ENCODE assay signal across 9 mouse cellular contexts in genomic region chr3:84200559-84201420, GRCm38 (mm10). TPM values are rescaled to one million over a fixed set of nuclear protein-coding genes. Genes with fewer than 3 reads are reported as not detected.
DNase-seq lines count a peak whose midpoint lies in the region; ATAC-seq and TF ChIP-seq lines count a peak whose summit lies in the region.
"Had no signal": no experiment of that assay in that cellular context is flagged by ENCODE, and none has a peak within 500 bp of the region (broad histone marks: within the 10 kb centered on the region; RNA-seq: fewer than 3 reads in every experiment).

No protein-coding gene starts in this region.

- TF ChIP-seq POLR2A in heart, adult 2 months (IDR thresholded peaks at IDR 0.05; ENCODE audit: insufficient read depth, low read depth, low read length), result no peak

- H3K27me3 ChIP-seq in heart, adult 2 months (ENCODE audit: control insufficient read depth, insufficient read depth, low read length), result no peaks in the 10 kb centered on the region
- H3K27me3 ChIP-seq in embryonic facial prominence, embryonic 15.5 days, result no peaks in the 10 kb centered on the region
- H3K27me3 ChIP-seq in hindbrain, embryonic 16.5 days (replicated peaks; ENCODE audit: control insufficient read depth, insufficient read depth, low read length), result no peaks in the 10 kb centered on the region

- no peak overlapping the region for H3K4me3 ChIP-seq in heart, adult 2 months
- H3K4me3 ChIP-seq in embryonic facial prominence, embryonic 15.5 days (replicated peaks), result no peak overlapping the region
- no peak overlapping the region for H3K4me3 ChIP-seq in hindbrain, embryonic 16.5 days (ENCODE audit: low read length)

- 77% methylated on average over 13 of the region's 13 CpGs for WGBS in heart, adult 2 months
- 64% methylated on average over 13 of the region's 13 CpGs for WGBS in embryonic facial prominence, embryonic 15.5 days
- WGBS in hindbrain, embryonic 16.5 days, result 34% methylated on average over 13 of the region's 13 CpGs

- H3K4me1 ChIP-seq in heart, adult 2 months (ENCODE audit: control insufficient read depth, insufficient read depth, low read length), result no peaks in the 10 kb centered on the region
- peaks cover 3% of the 10 kb centered on the region; the same call in 1 of the 2 replicates for H3K4me1 ChIP-seq in embryonic facial prominence, embryonic 15.5 days
- peaks cover 4% of the 10 kb centered on the region for H3K4me1 ChIP-seq in hindbrain, embryonic 16.5 days (ENCODE audit: control insufficient read depth, insufficient read depth, low read depth, low read length)

- H3K36me3 ChIP-seq in heart, adult 2 months (ENCODE audit: control insufficient read depth, insufficient read depth, low read length), result no peaks in the 10 kb centered on the region
- no peaks in the 10 kb centered on the region for H3K36me3 ChIP-seq in embryonic facial prominence, embryonic 15.5 days
- peaks cover 11% of the 10 kb centered on the region for H3K36me3 ChIP-seq in hindbrain, embryonic 16.5 days (ENCODE audit: control insufficient read depth, insufficient read depth, low read length)

- H3K4me2 ChIP-seq in embryonic facial prominence, embryonic 15.5 days (replicated peaks), result no peak overlapping the region
- H3K4me2 ChIP-seq in hindbrain, embryonic 16.5 days (ENCODE audit: low read length), result no peak overlapping the region

- 0 out of 2 replicates have a peak, but pooled peaks have one; percentile 43 for ATAC-seq in embryonic facial prominence, embryonic 15.5 days (ENCODE audit: insufficient number of reproducible peaks, low FRiP score, low TSS enrichment, low read depth)
- ATAC-seq in hindbrain, embryonic 16.5 days, result peak; percentile 84
- no peak for ATAC-seq in megakaryocyte, adult 5-6 weeks (ENCODE audit: poor library complexity, severe bottlenecking)

- no peak overlapping the region for H3K9ac ChIP-seq in heart, adult 2 months (ENCODE audit: low read depth, low read length)
- H3K9ac ChIP-seq in embryonic facial prominence, embryonic 15.5 days, result no peak overlapping the region
- H3K9ac ChIP-seq in hindbrain, embryonic 16.5 days (ENCODE audit: low read depth, low read length), result no peak overlapping the region

- no peak for TF ChIP-seq CTCF in heart, adult 2 months (IDR thresholded peaks at IDR 0.05)

- H3K27ac ChIP-seq in heart, adult 2 months, result no peak overlapping the region
- no peak overlapping the region for H3K27ac ChIP-seq in embryonic facial prominence, embryonic 15.5 days (replicated peaks)
- peak overlapping the region; percentile 58 for H3K27ac ChIP-seq in hindbrain, embryonic 16.5 days (ENCODE audit: low read depth, low read length)

- peak; percentile 29 to 54 for DNase-seq in heart, postnatal 10 days
- no peak for DNase-seq in heart, adult 2 months
- peak; percentile 99 for DNase-seq in Muller cell, postnatal 12 days (ENCODE audit: inconsistent ontology term)
- no peak for DNase-seq in urinary bladder, adult 2 months (ENCODE audit: low spot score)
- DNase-seq in adrenal gland, postnatal 10 days, result no peak
- DNase-seq: thymus, postnatal 36 days had no signal

- no peaks in the 10 kb centered on the region for H3K9me3 ChIP-seq in embryonic facial prominence, embryonic 15.5 days (replicated peaks)
- no peaks in the 10 kb centered on the region for H3K9me3 ChIP-seq in hindbrain, embryonic 16.5 days (ENCODE audit: control insufficient read depth, low read length)

- H3K79me2 ChIP-seq in heart, adult 2 months (replicated peaks; ENCODE audit: control insufficient read depth, insufficient read depth, low read length), result no peaks in the 10 kb centered on the region

- intact Hi-C loops in heart, postnatal 10 days (cut with DNase I), result no loop called here
- intact Hi-C loops in heart, adult 2 months (cut with DNase I), result no loop called here

- TF ChIP-seq EP300 in heart, adult 2 months (IDR thresholded peaks at IDR 0.05; ENCODE audit: insufficient read depth, low read depth, low read length), result no peak

RNA-seq across cellular contexts. Expression of gene Gm6525, which starts 26.9 kb away (rescaled TPM):
- total RNA-seq in heart, postnatal 10 days (2021), result under 1 TPM in 1 of 2 experiments, not detected in 1; 0.25 TPM
- total RNA-seq in heart, adult 2 months (2021), result not detected
- polyA plus RNA-seq in heart, adult 2 months (2012; rRNA removed), result not detected in 2 replicates
- 1.6 and 1.7 TPM in 2 replicates for polyA plus RNA-seq in embryonic facial prominence, embryonic 15.5 days (2015; fragmentation: Nextera tagmentation; extraction: Ambion mirVana)
- 1.6 and 1.8 TPM in 2 replicates for polyA plus RNA-seq in hindbrain, embryonic 16.5 days (2015; fragmentation: Nextera tagmentation; extraction: Ambion mirVana)
- polyA plus RNA-seq in urinary bladder, adult 2 months (2012; rRNA removed), result not detected in 2 replicates
- 0.27 TPM in 1 of 2 replicates, not detected in the other for total RNA-seq in megakaryocyte, adult 5-6 weeks (2015)
- total RNA-seq in megakaryocyte, adult 5-6 weeks (2017), result not detected in 2 replicates
- under 1 TPM; 0.67 to 0.69 TPM for total RNA-seq in adrenal gland, postnatal 10 days (2021)

RNA-seq across cellular contexts. Expression of gene Mnd1, which starts 45.2 kb away (rescaled TPM):
- 1 to 10 TPM; 6.5 to 7.5 TPM for total RNA-seq in heart, postnatal 10 days (2021)
- total RNA-seq in heart, adult 2 months (2021), result 1 to 10 TPM; 2.0 to 3.0 TPM
- polyA plus RNA-seq in heart, adult 2 months (2012; rRNA removed), result 0.18 and 0.35 TPM in 2 replicates
- 13.1 and 13.2 TPM in 2 replicates for polyA plus RNA-seq in embryonic facial prominence, embryonic 15.5 days (2015; fragmentation: Nextera tagmentation; extraction: Ambion mirVana)
- polyA plus RNA-seq in hindbrain, embryonic 16.5 days (2015; fragmentation: Nextera tagmentation; extraction: Ambion mirVana), result 2.0 and 2.9 TPM in 2 replicates
- 4.2 TPM in 2 replicates for polyA plus RNA-seq in urinary bladder, adult 2 months (2012; rRNA removed)
- 5.8 and 7.1 TPM in 2 replicates for total RNA-seq in megakaryocyte, adult 5-6 weeks (2015)
- total RNA-seq in megakaryocyte, adult 5-6 weeks (2017), result 7.4 and 7.6 TPM in 2 replicates
- total RNA-seq in adrenal gland, postnatal 10 days (2021), result 10 to 100 TPM; 25.2 to 26.5 TPM

Comparison
In these comparisons a context has a peak if more than half of its experiments do, and no peak if none do; other contexts are left out.
1. DNase-seq: peak in heart, postnatal 10 days (2 of 2) and Muller cell, postnatal 12 days (single experiment); none in heart, adult 2 months (0 of 2), urinary bladder, adult 2 months (single experiment) and adrenal gland, postnatal 10 days (single experiment).